Mouse (Mus musculus) intestine, embryonic 14.5 days (tissue): Measurements from ENCODE around the gene Lrmp. TPM values are rescaled to one million over a fixed set of nuclear protein-coding genes. Genes with fewer than 3 reads are reported as not detected.

Experiments
- ATAC-seq: fragments of 200-750 bp; cut with Nextera tagmentation; replicated peaks from 2 replicates; pipeline ENCODE4 v1.8.0; 2017; ENCODE audit warnings: low read depth, moderate number of reproducible peaks, moderate TSS enrichment, moderate library complexity; ENCODE audit not compliant: low FRiP score, low TSS enrichment
- DNase-seq: peaks from one replicate; pipeline ENCODE4 v3.0.0-alpha.2; 2018; ENCODE audit warnings: low spot score
- H3K27ac ChIP-seq: fragments of 300-500 bp; sonication (generic); 2 replicates; pipeline ENCODE4 v1.5.1; 2014; ENCODE audit warnings: low read depth, mild to moderate bottlenecking, control low read depth
- H3K27me3 ChIP-seq: fragments of 300-500 bp; sonication (generic); replicated peaks from 2 replicates; pipeline ENCODE4 v1.6.1; 2014; ENCODE audit warnings: low read length, control low read depth; ENCODE audit not compliant: control insufficient read depth, insufficient read depth
- H3K36me3 ChIP-seq: fragments of 300-500 bp; sonication (generic); 2 replicates; pipeline ENCODE4 v1.6.1; 2014; ENCODE audit warnings: low read length, control low read depth; ENCODE audit not compliant: control insufficient read depth, insufficient read depth
- H3K4me1 ChIP-seq: fragments of 300-500 bp; sonication (generic); replicated peaks from 2 replicates; pipeline ENCODE4 v1.6.1; 2014; ENCODE audit warnings: low read length, control low read depth, mixed read lengths; ENCODE audit not compliant: control insufficient read depth, insufficient read depth
- H3K4me2 ChIP-seq: fragments of 300-500 bp; sonication (generic); 2 replicates; pipeline ENCODE4 v1.6.1; 2014; ENCODE audit warnings: low read length
- H3K4me3 ChIP-seq: fragments of 300-500 bp; sonication (generic); 2 replicates; pipeline ENCODE4 v1.5.1; 2014; ENCODE audit warnings: low read depth, low read length, control low read depth, mixed read lengths
- H3K9ac ChIP-seq: fragments of 300-500 bp; sonication (generic); 2 replicates; pipeline ENCODE4 v1.6.1; 2014; ENCODE audit warnings: mild to moderate bottlenecking, low read length
- H3K9me3 ChIP-seq: fragments of 300-500 bp; sonication (generic); 2 replicates; pipeline ENCODE4 v1.6.1; 2016; ENCODE audit warnings: low read length, control low read depth; ENCODE audit not compliant: control insufficient read depth
- WGBS: fragments of 180-500 bp; shearing (Covaris S2); extraction: QIAGEN DNeasy Blood & Tissue Kit; methylation state at CpG from one replicate; pipeline ENCODE4 v1.1.7; 2014; 5-methylcytosine and 5-hydroxymethylcytosine counted together
- polyA plus RNA-seq: library from polyadenylated mRNA; unstranded; fragments of >200 nt; fragmentation: Nextera tagmentation; extraction: Ambion mirVana; gene quantifications from 2 replicates; pipeline ENCODE4 v1.2.1, GENCODE M21; 2014

Gene Lrmp
- polyA plus RNA-seq, 1 experiment from 2014 or later, result 2.2 TPM

DNA sequence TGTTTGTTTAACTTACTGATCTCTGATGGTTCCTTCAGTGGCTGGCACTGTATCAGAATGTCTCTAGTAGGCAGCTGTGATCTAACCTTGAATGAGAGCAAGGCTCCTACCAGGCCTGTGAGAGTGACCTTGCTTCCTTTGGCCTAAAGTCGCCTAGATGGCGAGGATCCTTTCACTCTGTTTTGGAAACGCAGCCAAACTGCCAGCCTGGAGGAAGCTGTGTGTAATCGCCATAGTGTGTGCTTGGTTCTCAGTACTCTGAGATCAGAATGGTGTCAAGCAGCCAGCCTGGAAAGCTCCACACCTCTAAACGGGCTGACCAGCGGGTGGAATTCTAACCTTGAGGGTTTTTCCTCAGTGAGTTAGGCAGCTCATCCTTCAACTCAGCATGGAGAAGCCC lies 2.6 kb upstream of the Lrmp start:
- Histone ChIP-seq H3K4me2 (no peak overlapping the region), H3K4me3 (no peak overlapping the region), H3K4me1 (peaks cover 8% of the 10 kb centered on the region; the same call in 1 of the 2 replicates), H3K9ac (no peak overlapping the region), H3K9me3 (no peaks in the 10 kb centered on the region), H3K27me3 (no peaks in the 10 kb centered on the region), H3K27ac (no peak overlapping the region), H3K36me3 (no peaks in the 10 kb centered on the region)
- WGBS, result 57% methylated on average over 6 of the region's 6 CpGs
- ATAC-seq (no peak), DNase-seq (no peak)

DNA sequence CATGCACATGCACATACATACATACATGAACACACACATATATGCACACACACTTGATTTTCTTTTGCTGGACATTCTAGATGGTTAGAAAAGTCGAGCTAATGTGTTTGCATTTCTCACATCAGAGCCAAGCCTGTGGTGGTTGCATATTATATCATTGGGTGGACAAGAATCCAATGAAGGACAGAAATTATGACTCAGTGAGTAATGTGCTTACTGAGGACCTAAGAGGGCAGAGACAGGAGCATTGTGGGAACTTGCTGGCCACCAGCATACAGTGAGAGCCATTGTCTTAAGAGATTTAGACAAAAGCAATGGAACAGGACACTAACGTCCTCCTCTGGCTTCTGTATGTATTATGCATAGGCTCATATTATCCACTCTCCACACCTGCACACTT lies 892 bp upstream of the Lrmp start:
- no peak overlapping the region for H3K4me2 ChIP-seq
- 75% methylated on average over 2 of the region's 2 CpGs for WGBS
- H3K4me1 ChIP-seq, result peaks cover 8% of the 10 kb centered on the region; the same call in 1 of the 2 replicates
- no peak overlapping the region for H3K4me3 ChIP-seq
- ATAC-seq (no peak), DNase-seq (no peak)
- no peaks in the 10 kb centered on the region for H3K9me3 ChIP-seq
- no peak overlapping the region for H3K9ac ChIP-seq
- no peaks in the 10 kb centered on the region for H3K36me3 ChIP-seq
- H3K27me3 ChIP-seq, result no peaks in the 10 kb centered on the region
- no peak overlapping the region for H3K27ac ChIP-seq

DNA sequence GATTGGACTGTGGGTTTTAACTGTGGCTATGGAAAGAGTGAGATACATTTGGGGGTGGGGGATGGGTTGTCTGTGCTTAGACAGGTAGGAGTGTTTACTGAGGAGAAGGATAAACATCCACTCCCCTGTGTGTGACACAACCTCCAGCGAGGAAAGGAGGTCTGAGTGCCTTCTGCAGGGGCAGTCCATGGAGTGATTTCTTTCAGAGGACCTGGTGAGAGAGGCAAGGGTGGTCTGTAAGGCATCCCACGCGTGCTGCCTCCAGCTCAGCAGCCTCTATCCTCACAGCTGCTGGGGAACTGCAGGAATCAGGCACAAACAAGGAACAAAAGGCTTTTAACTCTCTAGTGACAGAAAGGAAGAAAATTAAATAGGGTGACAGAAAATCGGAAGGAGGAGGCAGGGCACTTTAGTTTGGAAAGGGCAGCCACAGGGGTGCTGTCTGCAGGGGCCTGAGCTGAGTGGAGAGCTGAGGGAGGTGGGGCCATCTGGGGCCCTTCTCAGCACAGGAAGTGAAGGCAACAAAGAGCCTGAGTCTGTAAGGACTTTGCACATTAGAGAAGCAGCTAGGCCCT lies 732 bp downstream of the Lrmp start:
- H3K27me3 ChIP-seq, result no peaks in the 10 kb centered on the region
- no peak overlapping the region for H3K27ac ChIP-seq
- no peak overlapping the region for H3K4me2 ChIP-seq
- 0 out of 2 replicates have a peak overlapping the region, but pooled peaks have one; percentile 10 for H3K9ac ChIP-seq
- no peaks in the 10 kb centered on the region for H3K9me3 ChIP-seq
- WGBS, result 7% methylated on average over 4 of the region's 4 CpGs
- peak; percentile 58 for DNase-seq
- no peaks in the 10 kb centered on the region for H3K36me3 ChIP-seq
- 0 out of 2 replicates have a peak, but pooled peaks have one; percentile 47 for ATAC-seq
- H3K4me1 ChIP-seq, result peaks cover 8% of the 10 kb centered on the region; the same call in 1 of the 2 replicates
- no peak overlapping the region for H3K4me3 ChIP-seq

DNA sequence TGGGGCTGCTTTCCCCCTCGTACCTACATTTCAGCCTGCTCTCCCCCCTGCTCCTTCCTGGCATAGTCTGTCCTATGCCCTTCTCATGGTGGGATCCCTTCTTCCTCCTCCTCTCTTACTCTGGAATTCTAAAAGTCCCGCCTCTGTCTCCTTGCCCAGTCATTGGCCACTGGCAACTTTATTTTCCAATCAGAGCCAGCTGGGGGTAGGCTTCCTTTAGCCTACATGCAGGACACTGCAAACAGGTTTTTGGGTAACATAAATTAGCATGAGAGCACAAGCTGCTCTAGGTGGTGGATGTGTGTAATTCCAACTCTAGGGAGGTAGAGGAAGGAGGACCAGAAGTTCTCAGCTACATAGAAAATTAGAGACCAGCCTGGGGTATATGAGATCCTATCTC lies 4.6 kb downstream of the Lrmp start:
- Histone ChIP-seq H3K4me1 (peaks cover 8% of the 10 kb centered on the region; the same call in 1 of the 2 replicates), H3K27me3 (no peaks in the 10 kb centered on the region), H3K36me3 (no peaks in the 10 kb centered on the region), H3K9ac (no peak overlapping the region), H3K9me3 (no peaks in the 10 kb centered on the region), H3K27ac (no peak overlapping the region), H3K4me3 (no peak overlapping the region), H3K4me2 (no peak overlapping the region)
- WGBS, result 62% methylated on average over 2 of the region's 2 CpGs
- DNase-seq, result no peak
- ATAC-seq, result no peak

DNA sequence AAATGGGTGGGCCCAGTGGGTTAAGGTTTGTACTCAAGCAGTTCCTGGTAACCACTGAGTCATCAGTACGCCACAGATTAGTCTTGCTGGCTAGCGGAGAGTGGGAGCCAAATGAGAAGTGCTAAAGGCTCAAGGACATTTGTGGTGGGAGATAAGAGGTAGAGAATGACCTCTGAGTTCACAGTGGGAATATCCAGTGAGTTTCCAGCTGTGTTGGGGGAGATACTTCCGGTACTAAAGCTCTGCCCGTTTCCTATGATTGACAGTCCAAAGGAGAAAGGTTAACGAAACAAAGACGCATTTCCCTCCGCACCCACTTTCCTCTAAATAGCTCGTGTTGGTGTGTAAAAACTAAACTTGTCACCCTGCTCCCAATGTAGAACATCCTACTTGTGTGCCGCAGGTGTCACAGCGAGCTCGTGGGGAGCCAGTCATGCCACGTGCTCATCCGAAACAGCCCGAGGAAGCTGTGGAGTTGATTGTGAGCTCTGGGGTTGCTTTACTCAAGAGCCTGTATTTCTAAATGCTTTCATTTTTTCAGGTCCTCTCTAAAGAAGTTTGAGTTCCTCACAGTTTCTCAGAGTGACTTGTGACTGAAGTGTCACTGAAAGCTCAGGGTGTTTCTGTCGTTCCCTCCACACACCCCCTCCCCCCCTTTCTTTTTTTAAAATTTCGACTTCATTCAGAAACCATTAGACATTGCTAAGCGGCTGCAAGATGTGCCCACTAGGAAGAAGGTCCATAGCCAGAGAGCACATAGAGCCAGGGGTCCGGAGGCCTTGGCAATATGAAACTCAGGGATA lies 5.5 kb downstream of the Lrmp start:
- ATAC-seq (no peak), DNase-seq (no peak)
- no peaks in the 10 kb centered on the region for H3K36me3 ChIP-seq
- H3K27me3 ChIP-seq, result no peaks in the 10 kb centered on the region
- H3K4me2 ChIP-seq, result no peak overlapping the region
- H3K4me3 ChIP-seq, result no peak overlapping the region
- no peak overlapping the region for H3K27ac ChIP-seq
- WGBS, result 57% methylated on average over 18 of the region's 18 CpGs
- H3K9ac ChIP-seq, result no peak overlapping the region
- H3K9me3 ChIP-seq, result no peaks in the 10 kb centered on the region
- H3K4me1 ChIP-seq, result peaks cover 8% of the 10 kb centered on the region; the same call in 1 of the 2 replicates

DNA sequence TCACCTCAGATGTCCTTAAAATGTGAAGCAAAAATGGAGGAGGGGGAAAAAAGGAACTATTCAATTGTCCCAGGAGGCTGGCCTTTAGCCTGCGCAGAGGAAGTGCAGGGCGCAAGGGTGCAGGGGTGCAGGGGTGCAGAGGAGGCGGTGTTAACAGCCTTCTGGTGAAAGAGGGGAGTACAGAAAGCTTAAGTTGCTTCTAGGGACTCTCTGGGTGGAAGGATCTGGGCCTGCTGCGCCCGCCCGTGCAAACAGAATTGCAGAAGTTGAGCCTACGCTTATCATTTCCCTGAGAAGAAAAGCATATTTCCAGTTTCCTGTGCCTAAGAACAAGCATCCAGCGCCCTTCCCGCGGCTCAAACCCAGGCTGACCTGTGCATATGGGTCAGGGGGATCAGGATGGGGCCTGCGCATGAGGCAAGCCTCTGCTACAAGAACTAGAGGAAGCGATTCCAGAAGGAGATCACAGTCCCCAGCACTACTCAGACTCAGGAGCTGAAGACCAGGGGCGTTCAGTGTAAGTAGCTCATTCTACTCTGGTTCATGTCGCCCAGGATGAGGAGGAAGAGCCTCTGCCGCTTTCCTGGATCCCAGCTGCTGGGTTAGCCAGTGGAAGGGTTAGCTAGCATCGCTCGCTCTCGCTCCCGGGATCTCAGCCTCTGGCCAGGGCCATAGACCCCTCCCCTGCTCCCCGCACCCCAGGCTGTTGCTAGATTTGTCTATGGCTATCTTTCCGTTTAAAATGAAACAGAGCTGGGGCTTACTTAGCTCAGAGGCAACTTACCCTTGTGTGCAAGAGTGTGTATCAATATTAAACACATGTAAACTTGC lies 6.4 kb downstream of the Lrmp start:
- H3K9me3 ChIP-seq, result no peaks in the 10 kb centered on the region
- H3K27me3 ChIP-seq, result no peaks in the 10 kb centered on the region
- H3K36me3 ChIP-seq, result no peaks in the 10 kb centered on the region
- DNase-seq (no peak), ATAC-seq (no peak)
- H3K9ac ChIP-seq, result no peak overlapping the region
- 57% methylated on average over 21 of the region's 21 CpGs for WGBS
- H3K27ac ChIP-seq, result no peak overlapping the region
- H3K4me3 ChIP-seq, result no peak overlapping the region
- H3K4me2 ChIP-seq, result no peak overlapping the region
- peaks cover under 1% of the 10 kb centered on the region; the same call in 1 of the 2 replicates for H3K4me1 ChIP-seq

DNA sequence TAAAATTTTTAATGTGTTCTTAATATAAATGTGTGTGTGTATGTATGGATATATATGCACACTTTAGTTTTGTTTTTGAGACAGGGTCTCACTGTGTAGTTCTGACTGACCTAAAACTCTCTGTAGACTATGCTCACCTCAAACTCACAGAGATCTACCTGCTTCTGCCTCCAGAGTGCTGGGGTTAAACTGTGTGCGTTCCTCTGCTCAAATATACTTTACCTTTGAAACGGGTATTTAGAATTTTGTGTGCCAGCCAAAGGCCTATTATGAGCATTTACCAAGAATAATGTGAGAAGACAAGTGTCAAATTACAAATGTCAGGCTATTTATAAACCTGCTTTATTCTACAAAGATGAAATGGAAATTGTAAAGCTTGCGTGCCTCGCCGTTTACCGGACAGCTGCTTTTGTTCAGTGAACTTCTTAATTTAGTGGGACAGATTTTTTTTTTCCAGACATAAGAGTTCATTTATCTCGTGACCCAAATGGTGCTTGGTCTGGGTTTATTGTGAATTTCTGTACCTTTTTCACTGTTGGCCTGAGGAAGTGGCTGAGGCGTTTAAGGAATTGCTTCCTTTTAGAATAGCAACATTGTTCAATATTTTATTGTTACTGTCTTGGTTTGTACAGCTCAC lies 7.1 kb downstream of the Lrmp start:
- ATAC-seq (no peak), DNase-seq (no peak)
- no peak overlapping the region for H3K9ac ChIP-seq
- H3K27me3 ChIP-seq, result no peaks in the 10 kb centered on the region
- H3K4me1 ChIP-seq, result no peaks in the 10 kb centered on the region
- H3K4me3 ChIP-seq, result no peak overlapping the region
- no peaks in the 10 kb centered on the region for H3K36me3 ChIP-seq
- no peak overlapping the region for H3K27ac ChIP-seq
- no peaks in the 10 kb centered on the region for H3K9me3 ChIP-seq
- no peak overlapping the region for H3K4me2 ChIP-seq
- 59% methylated on average over 8 of the region's 8 CpGs for WGBS
